Mouse (Mus musculus): ENCODE results near the gene 3830403N18Rik. TPM values are rescaled to one million over a fixed set of nuclear protein-coding genes. Genes with fewer than 3 reads are reported as not detected.
"Not testable (repeated sequence)": the region's sequence is repeated elsewhere in the genome, so short reads cannot be mapped to it uniquely, and the experiment has no call there.

3830403N18Rik gene
- polyA plus RNA-seq (2014; fragmentation: Nextera tagmentation; extraction: Ambion mirVana) = 0.40 and 0.74 TPM in 2 replicates

GRCm38 (mm10) chrX:56136336-56136909 is at the start of gene 3830403N18Rik:
Gene 3830403N18Rik, plus strand, starts transcription at chrX:56136572.
- H3K9me3 ChIP-seq (ENCODE audit: control insufficient read depth, low read length); H3K27me3 ChIP-seq (ENCODE audit: control insufficient read depth, insufficient read depth, low read length); ATAC-seq (ENCODE audit: low FRiP score); H3K9ac ChIP-seq (ENCODE audit: low read depth, low read length); H3K4me3 ChIP-seq (ENCODE audit: low read depth, low read length); H3K27ac ChIP-seq (ENCODE audit: low read depth, low read length); H3K36me3 ChIP-seq (ENCODE audit: control insufficient read depth, insufficient read depth, low read length); H3K4me1 ChIP-seq (replicated peaks; ENCODE audit: control insufficient read depth, insufficient read depth, low read length); H3K4me2 ChIP-seq (replicated peaks; ENCODE audit: low read depth, low read length); DNase-seq (ENCODE audit: low spot score): not testable (repeated sequence)
- 90% methylated on average over 3 of the region's 15 CpGs for WGBS

- Histone ChIP-seq H3K4me2 (replicated peaks; ENCODE audit: low read depth, low read length) (no peak overlapping the region), H3K9me3 (ENCODE audit: control insufficient read depth, low read length) (no peaks in the 10 kb centered on the region), H3K9ac (ENCODE audit: low read depth, low read length) (no peak overlapping the region), H3K4me3 (ENCODE audit: low read depth, low read length) (no peak overlapping the region), H3K27me3 (ENCODE audit: control insufficient read depth, insufficient read depth, low read length) (no peaks in the 10 kb centered on the region), H3K4me1 (replicated peaks; ENCODE audit: control insufficient read depth, insufficient read depth, low read length) (no peaks in the 10 kb centered on the region), H3K36me3 (ENCODE audit: control insufficient read depth, insufficient read depth, low read length) (no peaks in the 10 kb centered on the region), H3K27ac (ENCODE audit: low read depth, low read length) (no peak overlapping the region)
- WGBS = 81% methylated on average over 2 of the region's 2 CpGs
- peak; percentile 72; the same call in 1 of the 2 replicates for ATAC-seq (ENCODE audit: low FRiP score)
- no peak for DNase-seq (ENCODE audit: low spot score)
Measured at GRCm38 (mm10) chrX:56151396-56151795, 15.0 kb downstream of the 3830403N18Rik start.

GRCm38 (mm10) chrX:56186449-56186848 is 50.1 kb downstream of the 3830403N18Rik start:
- H3K4me2 ChIP-seq (replicated peaks; ENCODE audit: low read depth, low read length); H3K9me3 ChIP-seq (ENCODE audit: control insufficient read depth, low read length); DNase-seq (ENCODE audit: low spot score); H3K4me1 ChIP-seq (replicated peaks; ENCODE audit: control insufficient read depth, insufficient read depth, low read length); H3K27me3 ChIP-seq (ENCODE audit: control insufficient read depth, insufficient read depth, low read length); H3K9ac ChIP-seq (ENCODE audit: low read depth, low read length); H3K4me3 ChIP-seq (ENCODE audit: low read depth, low read length); ATAC-seq (ENCODE audit: low FRiP score); H3K27ac ChIP-seq (ENCODE audit: low read depth, low read length); H3K36me3 ChIP-seq (ENCODE audit: control insufficient read depth, insufficient read depth, low read length): not testable (repeated sequence)
- no CpG with 5 or more reads among the region's 1 CpGs for WGBS

Other genes with a start within 250 kb of the 3830403N18Rik start
- gene Gm773, start 76.3 kb downstream of the 3830403N18Rik start, polyA plus RNA-seq (2014; fragmentation: Nextera tagmentation; extraction: Ambion mirVana) = not detected in 2 replicates
- 8.7 and 9.3 TPM in 2 replicates for gene Zfp449, start 209.8 kb downstream of the 3830403N18Rik start, polyA plus RNA-seq (2014; fragmentation: Nextera tagmentation; extraction: Ambion mirVana)
- gene Smim10l2a, start 238.0 kb downstream of the 3830403N18Rik start, polyA plus RNA-seq (2014; fragmentation: Nextera tagmentation; extraction: Ambion mirVana) = 3.3 and 3.5 TPM in 2 replicates

Data from hindbrain, embryonic 11.5 days (tissue).